In the genomic region with DNA sequence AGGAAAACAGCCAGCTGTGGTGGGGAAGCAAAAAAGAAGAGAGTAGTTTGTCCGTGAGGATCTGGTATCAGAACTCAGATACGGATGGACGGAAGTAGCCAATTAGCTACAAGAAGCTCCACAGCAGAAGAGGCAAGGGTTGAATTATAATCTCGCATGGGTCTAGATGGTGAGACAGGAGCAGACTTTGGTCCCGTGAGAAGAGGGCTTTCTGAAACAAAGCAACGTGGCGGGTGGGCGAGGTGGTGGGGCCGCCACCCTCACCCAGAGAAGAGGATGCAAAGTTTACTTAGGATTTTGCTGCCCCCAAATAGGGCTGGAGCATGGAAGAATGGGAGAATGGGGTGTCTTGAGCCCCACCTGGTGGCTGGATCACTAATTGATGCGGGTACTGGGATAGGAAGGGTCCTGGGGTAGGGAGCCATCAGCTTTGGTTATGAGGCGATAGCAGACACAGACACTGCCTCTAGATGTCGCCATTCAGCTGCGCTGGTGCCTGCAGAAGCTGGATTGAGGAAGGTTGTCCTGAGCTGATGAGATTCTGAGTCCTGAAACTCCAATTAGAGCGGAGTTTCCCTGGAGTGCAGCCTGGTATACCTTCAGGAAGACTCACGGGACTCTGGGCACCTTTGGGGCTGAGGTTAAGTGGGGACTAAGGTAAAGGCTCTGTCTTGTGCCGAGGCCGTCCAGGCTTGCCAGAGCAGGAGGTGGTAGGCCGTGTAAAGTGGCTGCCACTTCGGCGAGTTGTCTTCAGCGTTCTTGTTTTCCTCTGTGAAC, we compare ENCODE assay signal across 9 mouse cellular contexts. TPM values are rescaled to one million over a fixed set of nuclear protein-coding genes. Genes with fewer than 3 reads are reported as not detected.
DNase-seq lines count a peak whose midpoint lies in the region; ATAC-seq lines count a peak whose summit lies in the region.
"Had no signal": no experiment of that assay in that cellular context is flagged by ENCODE, and none has a peak within 500 bp of the region (broad histone marks: within the 10 kb centered on the region; RNA-seq: fewer than 3 reads in every experiment).

No protein-coding gene starts in this region.

- no peaks in the 10 kb centered on the region for H3K9me3 ChIP-seq in heart, embryonic 12.5 days (replicated peaks)
- H3K9me3 ChIP-seq in kidney, embryonic 16.5 days (ENCODE audit: low read length) = no peaks in the 10 kb centered on the region

- H3K4me1 ChIP-seq in heart, embryonic 12.5 days (replicated peaks) = peaks cover 54% of the 10 kb centered on the region
- peaks cover 46% of the 10 kb centered on the region for H3K4me1 ChIP-seq in kidney, embryonic 16.5 days (ENCODE audit: insufficient read depth, low read length)

- peak overlapping the region; percentile 84 for H3K27ac ChIP-seq in heart, embryonic 12.5 days (ENCODE audit: poor library complexity, severe bottlenecking)
- H3K27ac ChIP-seq in kidney, embryonic 16.5 days (ENCODE audit: low read length) = peak overlapping the region; percentile 43; the same call in 1 of the 2 replicates

- 16% methylated on average over 21 of the region's 21 CpGs for WGBS in heart, embryonic 12.5 days
- WGBS in kidney, embryonic 16.5 days = 14% methylated on average over 21 of the region's 21 CpGs

- H3K4me2 ChIP-seq in heart, embryonic 12.5 days = peak overlapping the region; percentile 69
- H3K4me2 ChIP-seq in kidney, embryonic 16.5 days (replicated peaks; ENCODE audit: low read depth, low read length) = peak overlapping the region; percentile 66

- peak; percentile 73 for DNase-seq in CD4-positive helper T cell, adult 2 months (ENCODE audit: low read depth, low spot score)
- peak; percentile 94 for DNase-seq in brain, adult 2 months (ENCODE audit: low read depth, low spot score)
- peak; percentile 80 for DNase-seq in liver
- DNase-seq in spleen, postnatal 36 days (ENCODE audit: low spot score in 2 of 2) = peak; percentile 68 to 69

- peak overlapping the region; percentile 55 for H3K9ac ChIP-seq in heart, embryonic 12.5 days
- H3K9ac ChIP-seq in kidney, embryonic 16.5 days (replicated peaks; ENCODE audit: low read length) = peak overlapping the region; percentile 57

- H3K36me3 ChIP-seq in heart, embryonic 12.5 days = no peaks in the 10 kb centered on the region
- H3K36me3 ChIP-seq in kidney, embryonic 16.5 days (ENCODE audit: insufficient read depth, low read length) = no peaks in the 10 kb centered on the region

- H3K4me3 ChIP-seq in heart, embryonic 12.5 days = peak overlapping the region; percentile 33
- H3K4me3 ChIP-seq in kidney, embryonic 16.5 days (ENCODE audit: low read length) = peak overlapping the region; percentile 32
- H3K4me3 ChIP-seq: erythroblast, embryonic 14.5 days had no signal

- ATAC-seq in erythroblast, adult 5-6 weeks (replicated peaks; ENCODE audit: low FRiP score, poor library complexity, severe bottlenecking) = peak; percentile 86
- ATAC-seq in heart, embryonic 12.5 days (ENCODE audit: insufficient number of reproducible peaks, low FRiP score) = peak; percentile 76
- ATAC-seq in kidney, embryonic 16.5 days (ENCODE audit: low FRiP score, low TSS enrichment) = peak; percentile 85
- ATAC-seq in monocyte, adult 5-6 weeks (replicated peaks; ENCODE audit: insufficient number of reproducible peaks, low FRiP score, low TSS enrichment, poor library complexity, severe bottlenecking) = peak; percentile 88

- no peaks in the 10 kb centered on the region for H3K27me3 ChIP-seq in heart, embryonic 12.5 days (replicated peaks)
- H3K27me3 ChIP-seq in kidney, embryonic 16.5 days (ENCODE audit: insufficient read depth, low read length) = no peaks in the 10 kb centered on the region

RNA-seq across cellular contexts. Expression of gene Pdp2, which starts 11.4 kb away (rescaled TPM):
- 0.38 and 1.7 TPM in 2 replicates for total RNA-seq in erythroblast, adult 5-6 weeks (2015; ENCODE audit: low replicate concordance)
- 0.98 and 1.3 TPM in 2 replicates for total RNA-seq in erythroblast, adult 5-6 weeks (2017; ENCODE audit: low replicate concordance)
- 8.6 and 9.0 TPM in 2 replicates for polyA plus RNA-seq in heart, embryonic 12.5 days (2016; fragmentation: Nextera tagmentation; extraction: Ambion mirVana)
- 19.2 and 20.3 TPM in 2 replicates for polyA plus RNA-seq in kidney, embryonic 16.5 days (2015; fragmentation: Nextera tagmentation; extraction: Ambion mirVana)
- 3.4 to 6.1 TPM (median 5.0 TPM) in 3 replicates for total RNA-seq in monocyte, adult 5-6 weeks (2017)

RNA-seq across cellular contexts. Expression of gene Cdh16, which starts 21.5 kb away (rescaled TPM):
- total RNA-seq in erythroblast, adult 5-6 weeks (2015; ENCODE audit: low replicate concordance) = not detected in 2 replicates
- not detected in 2 replicates for total RNA-seq in erythroblast, adult 5-6 weeks (2017; ENCODE audit: low replicate concordance)
- polyA plus RNA-seq in heart, embryonic 12.5 days (2016; fragmentation: Nextera tagmentation; extraction: Ambion mirVana) = 16.1 and 18.6 TPM in 2 replicates
- polyA plus RNA-seq in kidney, embryonic 16.5 days (2015; fragmentation: Nextera tagmentation; extraction: Ambion mirVana) = 385 and 427 TPM in 2 replicates
- total RNA-seq in monocyte, adult 5-6 weeks (2017) = not detected in 3 replicates
- polyA plus RNA-seq: erythroblast, embryonic 14.5 days had no signal

RNA-seq across cellular contexts. Expression of gene Rrad, which starts 28.5 kb away (rescaled TPM):
- not detected in 2 replicates for total RNA-seq in erythroblast, adult 5-6 weeks (2015; ENCODE audit: low replicate concordance)
- total RNA-seq in erythroblast, adult 5-6 weeks (2017; ENCODE audit: low replicate concordance) = not detected in 2 replicates
- polyA plus RNA-seq in heart, embryonic 12.5 days (2016; fragmentation: Nextera tagmentation; extraction: Ambion mirVana) = 299 and 301 TPM in 2 replicates
- 13.5 and 15.0 TPM in 2 replicates for polyA plus RNA-seq in kidney, embryonic 16.5 days (2015; fragmentation: Nextera tagmentation; extraction: Ambion mirVana)
- 12.6 to 19.0 TPM (median 14.8 TPM) in 3 replicates for total RNA-seq in monocyte, adult 5-6 weeks (2017)

RNA-seq across cellular contexts. Expression of gene Ciao2b, which starts 39.1 kb away (rescaled TPM):
- 1.5 and 5.2 TPM in 2 replicates for total RNA-seq in erythroblast, adult 5-6 weeks (2015; ENCODE audit: low replicate concordance)
- 6.0 and 15.1 TPM in 2 replicates for total RNA-seq in erythroblast, adult 5-6 weeks (2017; ENCODE audit: low replicate concordance)
- polyA plus RNA-seq in heart, embryonic 12.5 days (2016; fragmentation: Nextera tagmentation; extraction: Ambion mirVana) = 187 and 195 TPM in 2 replicates
- polyA plus RNA-seq in kidney, embryonic 16.5 days (2015; fragmentation: Nextera tagmentation; extraction: Ambion mirVana) = 106 and 108 TPM in 2 replicates
- total RNA-seq in monocyte, adult 5-6 weeks (2017) = 20.6 to 41.4 TPM (median 36.8 TPM) in 3 replicates

Comparison
In these comparisons a context has a peak if more than half of its experiments do, and no peak if none do; other contexts are left out.
1. Peak in every context shown above with its lines: DNase-seq, ATAC-seq, H3K4me3 ChIP-seq and H3K27ac ChIP-seq.
2. RNA of gene Rrad, which starts 28.5 kb away (total RNA-seq): 12.6 to 19.0 TPM in monocyte, adult 5-6 weeks; not detected in erythroblast, adult 5-6 weeks; every median in the first group is over 10 times any median in the second.